Mouse (Mus musculus) liver, embryonic 14.5 days (tissue): ENCODE results near the gene Gnb4.

Experiments
- CTCF ChIP-seq: IDR thresholded peaks from 2 replicates; pipeline ENCODE4 v1.5.1; 2016; ENCODE audit warnings: antibody characterized with exemption, low read depth, control low read depth
- EP300 ChIP-seq: IDR thresholded peaks from 2 replicates; pipeline ENCODE4 v1.6.1; 2016; ENCODE audit warnings: antibody characterized with exemption, low read depth

GRCm38 (mm10) chr3:32563401-32563800, 53.0 kb downstream of the Gnb4 start:
- no peak for TF ChIP-seq CTCF
- no peak for TF ChIP-seq EP300
